Mouse (Mus musculus) myocyte (in vitro differentiated cells): Measurements from ENCODE around the gene Tctex1d2. TPM values are rescaled to one million over a fixed set of nuclear protein-coding genes. Genes with fewer than 3 reads are reported as not detected.

ENCODE experiments used
- H3K27me3 ChIP-seq: one replicate; pipeline ENCODE4 v1.6.1; 2011; ENCODE audit not compliant: control insufficient read depth, insufficient read depth, insufficient read length
- H3K36me3 ChIP-seq: one replicate; pipeline ENCODE4 v1.6.1; 2011; ENCODE audit not compliant: control insufficient read depth, insufficient read depth
- H3K4me2 ChIP-seq: one replicate; pipeline ENCODE4 v1.6.1; 2011; ENCODE audit warnings: low read depth, control low read depth
- H3K4me3 ChIP-seq: one replicate; pipeline ENCODE4 v1.5.1; 2011; ENCODE audit warnings: mild to moderate bottlenecking, control low read depth, moderate library complexity
- H3K79me2 ChIP-seq: one replicate; pipeline ENCODE4 v1.6.1; 2011; ENCODE audit not compliant: control insufficient read depth, insufficient read depth
- H3ac ChIP-seq: one replicate; pipeline ENCODE4 v1.6.1; 2011; ENCODE audit not compliant: control insufficient read depth, insufficient read length
- CEBPB ChIP-seq: IDR thresholded peaks from 2 replicates; pipeline ENCODE4 v1.6.1; 2011; ENCODE audit warnings: mild to moderate bottlenecking, moderate library complexity; ENCODE audit not compliant: poor library complexity, insufficient read depth, severe bottlenecking
- E2F4 ChIP-seq: IDR thresholded peaks from one replicate; pipeline ENCODE4 v1.6.1; 2011; ENCODE audit warnings: mild to moderate bottlenecking, control low read depth, moderate library complexity; ENCODE audit not compliant: insufficient read depth
- MAX ChIP-seq: IDR thresholded peaks from one replicate; pipeline ENCODE4 v1.6.1; 2011; ENCODE audit warnings: low read depth, mild to moderate bottlenecking, control low read depth
- MYOD1 ChIP-seq, 3 experiments: IDR thresholded peaks; one replicate each; pipeline ENCODE4 v1.6.1; 2011; ENCODE audit warnings: control low read depth in 2 of 3, low read depth in 2 of 3, mild to moderate bottlenecking in 2 of 3, moderate library complexity in 1 of 3; ENCODE audit not compliant: insufficient read length in 2 of 3, control insufficient read depth in 1 of 3
- MYOG ChIP-seq, 3 experiments: IDR thresholded peaks; one replicate each; pipeline ENCODE4 v1.6.1; 2011; ENCODE audit warnings: control low read depth in 2 of 3, low read depth in 2 of 3, mild to moderate bottlenecking in 2 of 3; ENCODE audit not compliant: insufficient read length in 2 of 3, control insufficient read depth in 1 of 3, insufficient read depth in 1 of 3
- POLR2A ChIP-seq: IDR thresholded peaks from one replicate; pipeline ENCODE4 v1.6.1; 2011; ENCODE audit warnings: low read depth, mild to moderate bottlenecking, control low read depth, moderate library complexity; ENCODE audit not compliant: insufficient read length
- POLR2AphosphoS2 ChIP-seq: IDR thresholded peaks from one replicate; pipeline ENCODE4 v1.6.1; 2011; ENCODE audit warnings: low read depth, control low read depth; ENCODE audit not compliant: insufficient read length
- REST ChIP-seq: IDR thresholded peaks from one replicate; pipeline ENCODE4 v1.6.1; 2011; ENCODE audit warnings: mild to moderate bottlenecking, control low read depth, moderate library complexity; ENCODE audit not compliant: insufficient read depth, insufficient read length
- SRF ChIP-seq: IDR thresholded peaks from one replicate; pipeline ENCODE4 v1.6.1; 2011; ENCODE audit warnings: low read depth; ENCODE audit not compliant: control insufficient read depth, insufficient read length
- TCF12 ChIP-seq: IDR thresholded peaks from one replicate; pipeline ENCODE4 v1.6.1; 2011; ENCODE audit warnings: mild to moderate bottlenecking, control low read depth; ENCODE audit not compliant: poor library complexity, insufficient read depth, severe bottlenecking
- TCF3 ChIP-seq: IDR thresholded peaks from one replicate; pipeline ENCODE4 v1.6.1; 2011; ENCODE audit warnings: low read depth, control low read depth; ENCODE audit not compliant: insufficient read length
- USF1 ChIP-seq: IDR thresholded peaks from one replicate; pipeline ENCODE4 v1.6.1; 2011; ENCODE audit warnings: low read depth, mild to moderate bottlenecking, control low read depth, moderate library complexity
- polyA plus RNA-seq: library from polyadenylated mRNA; unstranded; fragments of >200 nt; fragmentation: generic; extraction: Trizol; gene quantifications from one replicate; pipeline ENCODE4 v1.2.1, GENCODE M21; 2012; ENCODE audit warnings: missing spikeins

Gene Tctex1d2
- polyA plus RNA-seq, 1 experiment = 12.7 TPM

GRCm38 (mm10) chr16:32461713-32462112 is 42.2 kb downstream of the Tctex1d2 start:
- Histone ChIP-seq H3K27me3 (no peaks in the 10 kb centered on the region), H3ac (no peak overlapping the region), H3K4me3 (no peak overlapping the region), H3K79me2 (no peaks in the 10 kb centered on the region), H3K36me3 (peaks cover 12% of the 10 kb centered on the region), H3K4me2 (no peak overlapping the region)
- no peak for TF ChIP-seq TCF3
- no peak for TF ChIP-seq POLR2AphosphoS2
- no peak for TF ChIP-seq TCF12
- TF ChIP-seq CEBPB = no peak
- TF ChIP-seq REST = no peak
- no peak for TF ChIP-seq USF1
- TF ChIP-seq MAX = no peak
- no peak for TF ChIP-seq SRF
- TF ChIP-seq POLR2A = no peak

GRCm38 (mm10) chr16:32462950-32463349 is 43.4 kb downstream of the Tctex1d2 start:
- TF ChIP-seq E2F4 (no peak), TCF12 (no peak)
- no peaks in the 10 kb centered on the region for H3K27me3 ChIP-seq
- no peaks in the 10 kb centered on the region for H3K79me2 ChIP-seq
- no peak overlapping the region for H3K4me3 ChIP-seq
- peaks cover 18% of the 10 kb centered on the region for H3K36me3 ChIP-seq
- no peak overlapping the region for H3ac ChIP-seq
- no peak overlapping the region for H3K4me2 ChIP-seq

- no peak overlapping the region for H3K4me3 ChIP-seq
- TF ChIP-seq SRF (no peak), MYOD1 (IDR thresholded peaks at IDR 0.05; ENCODE audit: control insufficient read depth in 1 of 3, insufficient read length in 2 of 3, low read depth in 2 of 3) (no peak), TCF12 (no peak), POLR2AphosphoS2 (no peak)
- no peaks in the 10 kb centered on the region for H3K27me3 ChIP-seq
- no peaks in the 10 kb centered on the region for H3K79me2 ChIP-seq
- H3ac ChIP-seq = no peak overlapping the region
- H3K36me3 ChIP-seq = peaks cover 18% of the 10 kb centered on the region
- H3K4me2 ChIP-seq = no peak overlapping the region
Observed at GRCm38 (mm10) chr16:32463426-32463825, 43.9 kb downstream of the Tctex1d2 start.

- Histone ChIP-seq H3K27me3 (no peaks in the 10 kb centered on the region), H3K4me3 (no peak overlapping the region), H3K36me3 (peaks cover 23% of the 10 kb centered on the region), H3K4me2 (no peak overlapping the region), H3K79me2 (no peaks in the 10 kb centered on the region), H3ac (no peak overlapping the region)
- TF ChIP-seq POLR2A = no peak
- no peak for TF ChIP-seq TCF3
- no peak for TF ChIP-seq MYOD1 (IDR thresholded peaks at IDR 0.05; ENCODE audit: control insufficient read depth in 1 of 3, insufficient read length in 2 of 3, low read depth in 2 of 3)
- no peak for TF ChIP-seq SRF
- no peak for TF ChIP-seq POLR2AphosphoS2
- no peak for TF ChIP-seq CEBPB
- no peak for TF ChIP-seq REST
- no peak for TF ChIP-seq MYOG (IDR thresholded peaks at IDR 0.05; ENCODE audit: control insufficient read depth in 1 of 3, insufficient read depth in 1 of 3, insufficient read length in 2 of 3, low read depth in 2 of 3)
- no peak for TF ChIP-seq MAX
- no peak for TF ChIP-seq USF1
- no peak for TF ChIP-seq E2F4
- TF ChIP-seq TCF12 = no peak
Observed at GRCm38 (mm10) chr16:32464908-32465307, 45.4 kb downstream of the Tctex1d2 start.

- no peak overlapping the region for H3K4me3 ChIP-seq
- no peak overlapping the region for H3K4me2 ChIP-seq
- H3K79me2 ChIP-seq = no peaks in the 10 kb centered on the region
- H3ac ChIP-seq = no peak overlapping the region
- TF ChIP-seq TCF12 (no peak), MAX (no peak), TCF3 (no peak), E2F4 (no peak), POLR2A (no peak), MYOD1 (IDR thresholded peaks at IDR 0.05; ENCODE audit: control insufficient read depth in 1 of 3, insufficient read length in 2 of 3, low read depth in 2 of 3) (no peak), REST (no peak), USF1 (no peak), SRF (no peak), MYOG (IDR thresholded peaks at IDR 0.05; ENCODE audit: control insufficient read depth in 1 of 3, insufficient read depth in 1 of 3, insufficient read length in 2 of 3, low read depth in 2 of 3) (no peak), POLR2AphosphoS2 (no peak), CEBPB (no peak)
- no peaks in the 10 kb centered on the region for H3K27me3 ChIP-seq
- peaks cover 25% of the 10 kb centered on the region for H3K36me3 ChIP-seq
Observed at GRCm38 (mm10) chr16:32468488-32468887, 49.0 kb downstream of the Tctex1d2 start.
